Mouse (Mus musculus): ENCODE results near the gene Bank1. TPM values are rescaled to one million over a fixed set of nuclear protein-coding genes. Genes with fewer than 3 reads are reported as not detected.

Bank1 gene
- total RNA-seq, 1 experiment, result 0.18 TPM

DNA sequence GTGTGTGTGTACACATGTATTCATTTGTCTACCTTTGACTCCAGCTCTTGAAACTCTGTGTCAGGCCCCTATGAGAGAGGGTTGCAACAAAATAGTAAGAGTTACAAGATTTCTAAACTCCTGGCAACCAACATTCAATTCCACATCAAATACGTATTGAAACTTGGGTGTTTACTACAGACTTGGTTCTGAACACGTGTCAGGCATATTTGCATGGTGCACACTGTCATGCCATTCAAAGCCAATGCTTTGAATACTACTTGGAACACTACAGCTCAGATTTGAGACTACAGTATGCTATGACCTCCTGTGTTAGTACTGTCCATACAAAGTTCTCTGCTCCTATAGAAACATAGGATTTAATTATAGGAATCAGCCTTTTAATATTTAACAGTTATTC is 38.0 kb downstream of the Bank1 start:
- no peaks in the 10 kb centered on the region for H3K4me1 ChIP-seq (ENCODE audit: control insufficient read depth in 2 of 2, insufficient read depth in 2 of 2, low read length in 2 of 2, poor library complexity in 1 of 2)
- in situ Hi-C loops (cut with MboI; ENCODE audit: low sequenced_read_pairs in 2 of 2, unreplicated experiment in 2 of 2), result no loop called here
- TF ChIP-seq ZC3H11A (IDR thresholded peaks at IDR 0.05; ENCODE audit: borderline replicate concordance, low read depth, low read length) (no peak), MAFK (IDR thresholded peaks at IDR 0.05; ENCODE audit: insufficient read depth, low read depth, low read length) (no peak), ZNF384 (IDR thresholded peaks at IDR 0.05; ENCODE audit: low read depth, low read length) (no peak), CHD2 (IDR thresholded peaks at IDR 0.05; ENCODE audit: low read depth, low read length) (no peak), HCFC1 (IDR thresholded peaks at IDR 0.05; ENCODE audit: borderline replicate concordance, insufficient read depth, low read length) (no peak)
- no peak overlapping the region for H3K27ac ChIP-seq (ENCODE audit: insufficient read depth, low read depth, low read length, poor library complexity, severe bottlenecking)
- no peak overlapping the region for H3K4me3 ChIP-seq (ENCODE audit: insufficient read depth in 1 of 2, low read depth in 1 of 2, low read length in 2 of 2, poor library complexity in 1 of 2, severe bottlenecking in 1 of 2)
- no peak for DNase-seq (ENCODE audit: low read depth, low spot score)
- no peaks in the 10 kb centered on the region for H3K36me3 ChIP-seq (ENCODE audit: control insufficient read depth, insufficient read depth, low read length, poor library complexity, severe bottlenecking)
- no peaks in the 10 kb centered on the region for H3K9me3 ChIP-seq (ENCODE audit: control insufficient read depth, insufficient read depth, low read depth, low read length)
- H3K9ac ChIP-seq (ENCODE audit: insufficient read depth, low read depth, low read length, poor library complexity, severe bottlenecking), result no peak overlapping the region

DNA sequence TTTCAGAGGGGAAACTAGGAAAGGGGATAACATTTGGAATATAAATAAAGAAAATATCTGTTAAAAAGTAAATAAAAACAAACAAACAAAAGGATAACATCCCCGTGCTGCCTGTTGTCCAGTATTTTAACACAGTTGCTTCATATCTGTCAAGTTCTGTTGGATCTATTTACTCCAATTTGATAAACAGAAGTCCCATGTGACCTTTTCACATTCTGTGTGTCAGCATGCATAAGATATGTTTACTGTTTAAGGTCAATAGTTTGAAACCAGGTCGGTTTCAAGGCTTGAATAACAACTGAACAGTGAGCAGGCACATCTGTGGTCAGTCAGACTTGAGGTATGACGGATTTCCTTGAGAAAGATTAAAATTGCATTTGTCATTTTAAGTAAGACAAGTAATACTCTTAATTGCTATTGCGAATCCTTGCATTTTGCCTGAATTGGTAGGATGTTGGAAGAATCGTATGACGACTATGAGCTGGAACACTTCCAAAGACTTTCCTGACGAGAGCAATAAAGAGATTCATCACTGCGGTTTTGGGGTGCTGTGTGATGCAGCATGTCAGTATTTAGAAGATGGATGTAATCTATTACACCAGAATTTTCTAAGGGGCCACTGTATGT is 60.8 kb downstream of the Bank1 start:
- no peak for DNase-seq (ENCODE audit: low read depth, low spot score)

DNA sequence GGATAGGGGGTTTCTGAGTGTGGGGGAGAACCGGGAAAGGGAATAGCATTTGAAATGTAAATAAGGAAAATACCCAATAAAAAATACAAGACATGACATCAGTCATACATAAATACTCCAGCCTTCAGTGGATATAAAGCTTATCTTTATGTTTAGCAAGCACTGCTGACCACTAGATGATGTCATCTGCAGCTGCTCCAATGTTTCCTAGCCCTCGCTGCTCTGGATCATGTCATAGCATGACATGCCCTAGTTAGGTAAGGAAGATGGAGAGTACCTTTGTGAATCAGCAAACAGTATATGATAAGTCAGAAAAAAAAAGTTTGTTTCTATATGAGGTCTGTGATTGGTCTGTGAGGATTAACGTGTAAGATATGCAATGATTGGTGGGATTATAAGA is 68.1 kb downstream of the Bank1 start:
- no peak overlapping the region for H3K9ac ChIP-seq (ENCODE audit: insufficient read depth, low read depth, low read length, poor library complexity, severe bottlenecking)
- no peaks in the 10 kb centered on the region for H3K9me3 ChIP-seq (ENCODE audit: control insufficient read depth, insufficient read depth, low read depth, low read length)
- no peaks in the 10 kb centered on the region for H3K36me3 ChIP-seq (ENCODE audit: control insufficient read depth, insufficient read depth, low read length, poor library complexity, severe bottlenecking)
- H3K27ac ChIP-seq (ENCODE audit: insufficient read depth, low read depth, low read length, poor library complexity, severe bottlenecking), result no peak overlapping the region
- H3K4me1 ChIP-seq (ENCODE audit: control insufficient read depth in 2 of 2, insufficient read depth in 2 of 2, low read length in 2 of 2, poor library complexity in 1 of 2), result no peaks in the 10 kb centered on the region
- in situ Hi-C loops (cut with MboI; ENCODE audit: low sequenced_read_pairs in 2 of 2, unreplicated experiment in 2 of 2), result no loop called here
- no peak for TF ChIP-seq ZC3H11A (IDR thresholded peaks at IDR 0.05; ENCODE audit: borderline replicate concordance, low read depth, low read length)
- TF ChIP-seq MAFK (IDR thresholded peaks at IDR 0.05; ENCODE audit: insufficient read depth, low read depth, low read length), result no peak
- TF ChIP-seq CHD2 (IDR thresholded peaks at IDR 0.05; ENCODE audit: low read depth, low read length), result no peak
- no peak for TF ChIP-seq ZNF384 (IDR thresholded peaks at IDR 0.05; ENCODE audit: low read depth, low read length)
- no peak for TF ChIP-seq HCFC1 (IDR thresholded peaks at IDR 0.05; ENCODE audit: borderline replicate concordance, insufficient read depth, low read length)
- no peak for DNase-seq (ENCODE audit: low read depth, low spot score)
- no peak overlapping the region for H3K4me3 ChIP-seq (ENCODE audit: insufficient read depth in 1 of 2, low read depth in 1 of 2, low read length in 2 of 2, poor library complexity in 1 of 2, severe bottlenecking in 1 of 2)

More for the DNA sequence above, 60.8 kb downstream of the Bank1 start:
- no peaks in the 10 kb centered on the region for H3K4me1 ChIP-seq (ENCODE audit: control insufficient read depth in 2 of 2, insufficient read depth in 2 of 2, low read length in 2 of 2, poor library complexity in 1 of 2)
- in situ Hi-C loops (cut with MboI; ENCODE audit: low sequenced_read_pairs in 2 of 2, unreplicated experiment in 2 of 2), result no loop called here
- H3K4me3 ChIP-seq (ENCODE audit: insufficient read depth in 1 of 2, low read depth in 1 of 2, low read length in 2 of 2, poor library complexity in 1 of 2, severe bottlenecking in 1 of 2), result no peak overlapping the region
- no peaks in the 10 kb centered on the region for H3K9me3 ChIP-seq (ENCODE audit: control insufficient read depth, insufficient read depth, low read depth, low read length)
- H3K27ac ChIP-seq (ENCODE audit: insufficient read depth, low read depth, low read length, poor library complexity, severe bottlenecking), result no peak overlapping the region
- H3K9ac ChIP-seq (ENCODE audit: insufficient read depth, low read depth, low read length, poor library complexity, severe bottlenecking), result no peak overlapping the region
- no peak for TF ChIP-seq HCFC1 (IDR thresholded peaks at IDR 0.05; ENCODE audit: borderline replicate concordance, insufficient read depth, low read length)
- TF ChIP-seq ZNF384 (IDR thresholded peaks at IDR 0.05; ENCODE audit: low read depth, low read length), result no peak
- H3K36me3 ChIP-seq (ENCODE audit: control insufficient read depth, insufficient read depth, low read length, poor library complexity, severe bottlenecking), result no peaks in the 10 kb centered on the region

DNA sequence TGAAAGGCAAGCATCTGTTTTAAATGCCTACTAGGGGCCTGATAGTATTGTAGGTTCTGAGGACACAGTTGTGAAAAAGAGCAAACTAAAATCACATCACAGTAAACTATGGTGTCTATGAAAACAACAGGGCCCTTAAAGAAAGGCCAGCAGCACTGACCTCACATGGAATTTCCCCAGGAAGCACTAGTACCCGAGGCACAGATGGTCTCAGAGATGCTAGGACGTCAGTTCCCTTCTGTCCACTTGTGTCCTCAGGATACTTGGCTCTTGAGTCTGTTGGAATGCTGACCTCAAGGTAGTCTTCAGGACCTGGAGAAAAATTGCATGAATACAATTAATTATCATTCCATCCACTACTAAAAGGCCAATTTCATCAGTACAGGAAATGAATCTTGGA is 71.2 kb downstream of the Bank1 start:
- Histone ChIP-seq H3K9me3 (ENCODE audit: control insufficient read depth, insufficient read depth, low read depth, low read length) (no peaks in the 10 kb centered on the region), H3K9ac (ENCODE audit: insufficient read depth, low read depth, low read length, poor library complexity, severe bottlenecking) (no peak overlapping the region), H3K36me3 (ENCODE audit: control insufficient read depth, insufficient read depth, low read length, poor library complexity, severe bottlenecking) (no peaks in the 10 kb centered on the region), H3K27ac (ENCODE audit: insufficient read depth, low read depth, low read length, poor library complexity, severe bottlenecking) (no peak overlapping the region), H3K4me1 (ENCODE audit: control insufficient read depth in 2 of 2, insufficient read depth in 2 of 2, low read length in 2 of 2, poor library complexity in 1 of 2) (no peaks in the 10 kb centered on the region), H3K4me3 (ENCODE audit: insufficient read depth in 1 of 2, low read depth in 1 of 2, low read length in 2 of 2, poor library complexity in 1 of 2, severe bottlenecking in 1 of 2) (no peak overlapping the region)
- no peak for DNase-seq (ENCODE audit: low read depth, low spot score)
- no peak for TF ChIP-seq MAFK (IDR thresholded peaks at IDR 0.05; ENCODE audit: insufficient read depth, low read depth, low read length)
- no peak for TF ChIP-seq CHD2 (IDR thresholded peaks at IDR 0.05; ENCODE audit: low read depth, low read length)
- no peak for TF ChIP-seq ZNF384 (IDR thresholded peaks at IDR 0.05; ENCODE audit: low read depth, low read length)
- no peak for TF ChIP-seq HCFC1 (IDR thresholded peaks at IDR 0.05; ENCODE audit: borderline replicate concordance, insufficient read depth, low read length)
- TF ChIP-seq ZC3H11A (IDR thresholded peaks at IDR 0.05; ENCODE audit: borderline replicate concordance, low read depth, low read length), result no peak
- in situ Hi-C loops (cut with MboI; ENCODE audit: low sequenced_read_pairs in 2 of 2, unreplicated experiment in 2 of 2), result no loop called here

DNA sequence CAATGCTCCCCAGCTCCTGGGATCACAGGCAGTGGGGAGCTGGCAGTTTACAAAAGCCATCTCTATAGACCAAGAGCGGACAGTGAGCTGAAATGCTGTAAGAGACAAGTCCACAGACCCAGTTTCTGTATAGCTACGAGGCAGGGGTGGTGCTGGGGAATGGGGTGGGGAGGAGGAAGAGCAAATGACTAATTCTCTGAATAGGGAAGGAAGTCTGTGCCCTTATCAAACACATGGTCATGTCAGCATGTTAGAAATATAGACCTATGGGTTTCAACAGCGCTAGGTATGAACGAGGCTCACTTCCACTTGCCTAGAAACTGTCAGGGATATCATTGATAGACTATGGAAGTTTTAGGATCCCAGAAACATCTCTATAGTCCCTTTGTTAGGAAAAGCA is 73.0 kb downstream of the Bank1 start:
- no peak overlapping the region for H3K9ac ChIP-seq (ENCODE audit: insufficient read depth, low read depth, low read length, poor library complexity, severe bottlenecking)
- no peaks in the 10 kb centered on the region for H3K36me3 ChIP-seq (ENCODE audit: control insufficient read depth, insufficient read depth, low read length, poor library complexity, severe bottlenecking)
- DNase-seq (ENCODE audit: low read depth, low spot score), result no peak
- TF ChIP-seq CHD2 (IDR thresholded peaks at IDR 0.05; ENCODE audit: low read depth, low read length) (no peak), ZC3H11A (IDR thresholded peaks at IDR 0.05; ENCODE audit: borderline replicate concordance, low read depth, low read length) (no peak), MAFK (IDR thresholded peaks at IDR 0.05; ENCODE audit: insufficient read depth, low read depth, low read length) (no peak), ZNF384 (IDR thresholded peaks at IDR 0.05; ENCODE audit: low read depth, low read length) (no peak), HCFC1 (IDR thresholded peaks at IDR 0.05; ENCODE audit: borderline replicate concordance, insufficient read depth, low read length) (no peak)
- H3K4me1 ChIP-seq (ENCODE audit: control insufficient read depth in 2 of 2, insufficient read depth in 2 of 2, low read length in 2 of 2, poor library complexity in 1 of 2), result no peaks in the 10 kb centered on the region
- H3K27ac ChIP-seq (ENCODE audit: insufficient read depth, low read depth, low read length, poor library complexity, severe bottlenecking), result no peak overlapping the region
- in situ Hi-C loops (cut with MboI; ENCODE audit: low sequenced_read_pairs in 2 of 2, unreplicated experiment in 2 of 2), result no loop called here
- H3K4me3 ChIP-seq (ENCODE audit: insufficient read depth in 1 of 2, low read depth in 1 of 2, low read length in 2 of 2, poor library complexity in 1 of 2, severe bottlenecking in 1 of 2), result no peak overlapping the region
- no peaks in the 10 kb centered on the region for H3K9me3 ChIP-seq (ENCODE audit: control insufficient read depth, insufficient read depth, low read depth, low read length)
